Mouse (Mus musculus) megakaryocyte progenitor cell, adult 5-6 weeks (primary cell): ENCODE measurements at regions not wholly inside any gene's neighbourhood (a gene's known extent, or its start where the extent isn't known, plus 50 kb on each side); places are given as distances from the start of the nearest gene placed in this dataset.

Experiments used
- ATAC-seq: replicated peaks from 2 replicates; pipeline ENCODE4 v1.8.0; 2016; ENCODE audit warnings: mild to moderate bottlenecking, moderate TSS enrichment, inconsistent platforms; ENCODE audit not compliant: poor library complexity

- no peak for ATAC-seq
Measured at GRCm38 (mm10) chr3:50813760-50814400, 370.5 kb upstream of the Slc7a11 start.

DNA sequence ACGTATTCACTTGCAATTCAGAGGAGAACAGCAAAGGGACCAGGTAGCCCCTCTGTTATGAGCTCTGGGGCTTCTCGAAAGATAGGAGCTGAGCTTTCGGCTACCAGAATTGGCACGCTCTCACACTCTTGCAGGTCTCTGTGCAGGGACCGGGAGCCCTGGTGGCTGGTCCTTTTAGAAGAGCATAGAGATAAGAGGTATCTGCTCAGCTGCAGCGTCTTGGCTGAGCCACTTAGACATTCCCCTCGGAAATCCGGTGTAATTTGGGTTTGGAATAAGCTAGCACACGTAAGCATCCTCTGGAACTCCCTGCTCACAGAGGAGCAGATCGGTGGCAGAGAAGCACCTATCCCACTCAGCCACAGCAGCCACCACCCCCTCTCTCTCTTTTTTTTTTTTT lies 372.3 kb upstream of the Slc7a11 start:
- no peak for ATAC-seq

- ATAC-seq: no peak
Measured at GRCm38 (mm10) chr3:50816479-50816878, 373.1 kb upstream of the Slc7a11 start.

DNA sequence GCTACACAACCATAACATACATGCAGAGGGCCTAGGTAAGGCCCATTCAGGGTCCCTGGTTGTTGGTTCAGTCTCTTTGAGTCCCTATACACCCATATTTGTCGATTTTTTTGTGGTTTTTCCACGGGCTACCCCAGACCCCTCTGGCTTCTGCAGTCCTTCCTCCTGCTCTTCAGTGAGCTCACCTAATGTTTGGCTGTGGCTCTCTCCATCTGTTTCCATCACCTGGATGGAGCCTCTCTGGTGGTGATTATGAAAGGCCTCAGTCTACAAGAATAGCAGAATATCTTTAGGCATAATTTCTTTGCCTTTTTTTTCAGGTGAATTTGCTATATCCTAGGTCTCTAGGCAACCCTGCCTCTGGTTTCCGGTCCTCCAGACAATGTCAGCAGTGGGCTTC lies 373.9 kb upstream of the Slc7a11 start:
- no peak for ATAC-seq

DNA sequence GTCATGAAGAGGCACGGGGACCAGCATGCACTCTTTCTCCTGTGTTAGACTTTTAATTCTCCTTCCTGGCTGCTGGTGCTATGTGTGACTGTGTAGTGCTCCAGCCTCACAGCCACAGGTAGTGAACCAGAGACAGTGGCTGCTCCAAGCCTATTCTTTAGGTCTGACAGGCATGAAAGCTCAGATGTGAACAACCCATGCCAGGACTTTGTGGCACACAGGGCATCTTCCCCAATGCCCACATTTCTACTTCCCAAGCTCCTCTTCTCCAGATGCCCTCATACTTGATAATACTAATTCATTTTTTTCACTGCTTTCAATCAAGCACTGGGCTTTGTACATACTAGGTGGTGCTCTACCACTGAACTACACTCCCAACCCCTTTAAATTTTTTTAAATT lies 377.4 kb upstream of the Slc7a11 start:
- no peak for ATAC-seq

DNA sequence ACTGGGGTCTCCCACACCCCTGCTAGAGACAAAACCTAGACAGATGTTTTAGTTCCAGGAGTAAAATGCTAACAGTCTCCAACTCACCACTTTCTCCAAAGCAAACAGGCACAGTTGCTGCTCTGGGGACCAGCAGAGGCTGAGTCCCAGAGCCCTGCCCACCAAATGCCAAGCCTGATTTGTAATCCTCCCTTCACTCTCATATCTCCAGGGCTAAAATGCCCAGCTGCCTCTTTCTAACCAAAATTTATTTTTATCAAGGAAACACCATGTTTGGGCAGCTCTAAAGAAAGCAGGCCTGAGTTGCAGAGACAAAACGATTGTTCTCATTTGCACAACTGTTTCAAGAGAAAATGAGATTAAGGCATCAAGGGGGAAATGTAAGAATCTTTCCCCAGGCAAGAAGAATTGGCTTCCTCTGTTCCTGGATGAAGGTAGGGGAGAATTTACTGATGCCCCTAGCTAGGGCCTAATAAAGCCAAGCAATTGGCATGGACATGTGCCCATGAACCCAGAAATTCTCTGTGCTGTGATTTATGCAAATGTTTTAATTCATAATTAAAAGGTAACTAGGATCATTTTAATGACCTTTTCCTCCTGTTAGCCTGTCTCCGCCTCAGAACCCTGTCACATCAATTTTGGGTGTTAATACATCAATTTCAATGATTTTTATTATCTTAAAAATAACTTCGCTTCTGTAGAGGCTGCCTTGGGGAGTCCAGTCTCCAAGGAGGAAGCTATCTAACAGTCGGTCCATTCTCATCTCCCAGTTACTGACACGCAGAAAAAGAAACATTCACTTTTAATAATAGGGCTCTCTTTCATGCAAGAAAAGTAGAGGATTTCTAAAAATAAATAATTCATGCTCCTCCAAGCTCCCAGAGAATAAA lies 382.4 kb upstream of the Slc7a11 start:
- no peak for ATAC-seq

DNA sequence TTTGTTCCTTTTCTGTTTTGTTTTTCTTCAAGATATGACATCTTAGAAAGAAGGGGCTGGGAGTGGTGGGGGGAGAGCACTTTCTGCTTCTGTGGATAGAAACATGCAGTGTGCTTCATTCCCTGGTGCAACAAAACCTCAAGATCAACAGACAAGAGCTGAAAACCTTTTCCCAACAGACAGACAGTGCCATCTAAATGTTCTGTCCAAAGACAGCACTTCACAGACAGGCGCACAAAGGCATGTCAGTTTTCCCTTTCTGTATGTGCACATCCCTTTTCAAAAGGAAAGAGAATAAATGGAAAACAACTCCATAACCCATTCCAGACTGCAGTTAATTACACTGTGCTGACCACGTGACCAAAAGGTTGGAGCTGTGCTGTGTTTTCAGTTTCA lies 383.0 kb upstream of the Slc7a11 start:
- ATAC-seq: no peak

DNA sequence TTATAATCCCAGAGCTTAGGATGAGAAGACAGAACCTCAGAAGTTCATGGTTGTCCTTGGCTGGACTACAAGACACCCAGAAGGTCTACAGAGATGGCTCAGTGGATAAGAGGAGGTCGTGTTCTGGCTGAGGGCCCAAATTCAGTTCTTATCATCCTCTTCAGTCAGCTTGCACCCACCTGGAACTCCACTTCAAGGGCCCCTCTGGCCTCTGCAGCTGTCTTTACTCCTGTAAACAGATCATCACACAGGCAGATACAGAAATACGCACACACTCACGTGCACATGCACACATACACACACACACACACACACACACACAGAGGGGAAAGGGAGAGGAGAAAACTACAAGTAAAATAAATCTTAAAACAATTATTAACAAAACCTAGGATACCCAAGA lies 385.8 kb upstream of the Slc7a11 start:
- no peak for ATAC-seq

GRCm38 (mm10) chr3:50830446-50830845 lies 387.0 kb upstream of the Slc7a11 start:
- no peak for ATAC-seq

GRCm38 (mm10) chr3:50830926-50831325 lies 387.5 kb upstream of the Slc7a11 start:
- no peak for ATAC-seq

- ATAC-seq: no peak
Measured at GRCm38 (mm10) chr3:50842216-50842615, 382.0 kb upstream of the Noct start.

DNA sequence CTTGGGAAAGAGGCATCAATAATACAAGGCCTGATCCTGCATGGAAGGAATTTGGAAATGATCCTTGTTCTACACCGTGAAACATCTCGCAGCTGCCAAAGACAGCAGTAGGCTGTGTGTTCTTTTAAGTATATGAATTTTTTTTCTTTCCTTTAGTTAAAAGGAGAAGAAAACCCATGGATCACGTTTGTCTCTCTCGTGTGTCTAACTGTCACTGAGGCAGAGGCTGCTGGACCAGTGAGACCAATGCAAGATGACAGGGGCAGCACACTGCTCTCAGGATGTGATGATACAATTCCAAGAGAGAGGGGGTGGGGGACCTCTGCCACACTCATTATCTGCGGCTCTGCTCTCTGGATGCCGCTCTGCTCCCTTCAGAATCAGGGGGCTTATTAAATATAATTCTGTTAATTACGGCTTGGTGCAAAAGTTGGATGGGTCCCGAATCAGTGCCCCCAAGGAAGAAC lies 379.4 kb upstream of the Noct start:
- ATAC-seq: no peak

DNA sequence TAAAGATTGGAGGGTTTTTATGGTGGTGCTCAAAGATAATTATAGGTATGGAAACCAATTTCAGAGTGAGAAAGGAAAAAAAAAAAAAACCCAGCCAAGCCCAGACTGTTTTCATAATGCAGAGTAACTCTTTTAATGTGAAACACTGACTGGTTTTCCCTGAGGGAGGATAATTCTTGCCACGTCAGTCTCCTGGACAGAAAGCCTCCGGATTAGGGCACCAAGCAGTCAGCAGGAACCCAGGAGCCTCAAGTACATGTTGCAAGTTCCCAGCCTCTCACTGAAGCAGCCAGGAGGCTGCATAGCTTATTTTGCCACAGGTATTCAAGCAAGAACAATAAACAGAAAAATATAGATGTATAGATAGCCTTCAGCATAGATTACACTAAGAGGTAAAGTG lies 378.9 kb upstream of the Noct start:
- no peak for ATAC-seq

DNA sequence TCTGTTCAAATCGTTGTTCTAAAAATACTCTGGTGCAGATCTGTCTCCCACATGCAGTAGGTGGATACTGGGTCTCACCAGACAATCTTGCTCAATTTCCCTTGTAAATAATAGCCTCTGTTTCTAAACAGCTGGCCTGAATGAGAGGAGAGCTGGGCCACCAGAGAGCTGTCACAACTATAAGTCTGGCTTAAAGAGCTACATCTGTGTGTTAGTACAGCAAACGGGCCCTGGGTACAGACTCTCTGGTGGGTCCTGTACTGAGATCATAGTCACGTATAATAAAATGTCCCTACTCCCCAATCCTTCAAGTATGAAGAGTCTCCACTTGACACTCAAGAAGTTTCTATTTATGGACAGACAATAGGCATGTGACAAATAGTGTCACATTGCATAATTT lies 375.7 kb upstream of the Noct start:
- ATAC-seq: no peak

GRCm38 (mm10) chr3:50851083-50851637 lies 373.1 kb upstream of the Noct start:
- ATAC-seq: no peak

DNA sequence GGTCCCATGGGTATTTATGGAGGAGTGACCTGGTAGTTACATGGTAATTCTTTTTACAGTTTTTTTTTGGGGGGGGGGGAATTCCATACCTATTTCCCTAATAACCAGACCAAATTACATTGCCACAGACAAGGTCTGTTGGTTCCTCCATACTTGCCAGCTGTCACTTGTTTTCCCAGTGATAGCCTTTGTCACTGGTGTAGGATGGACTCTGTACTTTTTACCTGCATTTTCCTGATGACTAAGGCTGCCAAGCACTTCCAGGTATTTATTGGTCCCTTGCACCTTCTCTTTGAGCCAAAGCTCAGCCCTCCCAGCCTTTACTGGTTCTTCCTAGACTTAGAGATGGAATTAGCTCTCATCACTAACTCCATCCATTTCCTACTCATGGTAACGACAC lies 357.1 kb upstream of the Noct start:
- no peak for ATAC-seq

- ATAC-seq: no peak
Measured at GRCm38 (mm10) chr3:50869211-50869610, 355.0 kb upstream of the Noct start.

DNA sequence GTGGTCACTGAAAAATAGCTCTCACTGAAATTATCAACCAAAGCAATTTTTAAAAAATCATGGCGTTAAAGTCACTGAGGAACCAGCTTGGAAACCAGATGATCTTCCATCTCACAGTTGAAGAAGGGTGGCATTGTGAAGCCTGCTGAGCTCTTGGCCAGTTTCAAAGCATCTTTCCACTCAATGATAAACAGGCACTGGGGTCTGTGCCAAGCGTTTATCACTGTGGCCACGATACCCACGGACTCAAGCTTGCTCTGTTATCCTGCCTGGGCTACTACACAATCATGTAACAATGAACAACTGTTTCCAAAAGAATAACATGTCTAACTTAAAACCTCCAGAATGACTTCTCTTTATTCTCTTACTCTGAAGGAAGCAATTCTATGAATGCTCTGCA lies 345.2 kb upstream of the Noct start:
- ATAC-seq: peak; percentile 80

DNA sequence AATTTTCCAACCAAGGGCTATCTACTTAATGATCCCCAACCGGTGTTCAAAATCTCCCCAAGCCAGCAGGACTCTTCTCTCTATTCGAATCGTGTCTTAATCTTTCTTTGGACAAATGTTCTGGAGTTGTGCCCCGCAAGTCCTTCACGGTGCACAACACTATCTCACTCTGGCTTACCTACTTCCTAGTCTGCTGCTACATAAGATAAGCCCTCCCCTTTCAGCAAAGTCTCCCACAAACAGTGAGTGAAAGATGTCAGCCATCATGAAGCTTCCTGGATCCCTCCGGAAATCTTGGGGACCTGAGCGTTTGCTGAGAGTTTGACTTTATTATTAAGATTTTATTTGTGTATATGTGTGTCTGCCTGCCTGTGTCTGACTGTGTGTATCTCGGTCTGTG lies 344.7 kb upstream of the Noct start:
- peak; percentile 85 for ATAC-seq

DNA sequence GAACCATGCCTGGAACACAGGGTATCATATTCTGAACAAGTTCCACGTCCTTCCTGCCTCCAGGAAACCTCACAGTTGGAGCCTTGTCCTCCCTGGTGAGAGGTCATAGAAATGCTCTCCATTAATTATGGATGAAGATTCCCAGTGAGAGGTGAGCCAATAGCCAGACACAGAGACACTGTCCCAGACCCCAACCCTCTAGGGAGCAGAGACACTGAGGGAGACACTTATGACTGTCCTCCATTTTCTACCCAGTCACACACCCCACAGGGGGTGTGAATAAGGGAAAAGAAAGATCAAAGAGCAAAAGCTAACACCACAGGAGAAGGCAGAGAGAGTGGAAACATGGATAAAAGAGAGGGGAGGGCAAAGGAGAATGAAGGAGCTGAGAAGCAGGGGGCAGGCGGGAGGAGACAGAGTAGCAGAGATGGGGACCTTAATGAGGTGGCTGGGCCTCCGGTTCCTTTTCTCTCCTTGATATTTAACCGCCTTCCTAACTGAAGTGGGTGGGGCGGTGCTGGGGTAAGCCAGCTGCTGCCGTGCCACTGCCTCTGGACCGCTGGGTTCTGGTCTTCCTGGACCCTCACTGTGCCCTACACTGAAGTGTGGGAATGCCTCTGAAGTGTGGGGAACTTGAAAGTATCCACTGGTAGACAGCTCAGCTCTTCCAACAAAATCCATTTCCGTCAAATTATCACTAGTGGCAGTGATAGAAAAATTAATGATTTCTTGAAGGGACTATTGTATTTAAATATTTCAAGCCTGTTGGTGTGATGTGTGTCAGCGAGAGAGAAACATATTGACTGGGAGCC lies 342.6 kb upstream of the Noct start:
- no peak for ATAC-seq

DNA sequence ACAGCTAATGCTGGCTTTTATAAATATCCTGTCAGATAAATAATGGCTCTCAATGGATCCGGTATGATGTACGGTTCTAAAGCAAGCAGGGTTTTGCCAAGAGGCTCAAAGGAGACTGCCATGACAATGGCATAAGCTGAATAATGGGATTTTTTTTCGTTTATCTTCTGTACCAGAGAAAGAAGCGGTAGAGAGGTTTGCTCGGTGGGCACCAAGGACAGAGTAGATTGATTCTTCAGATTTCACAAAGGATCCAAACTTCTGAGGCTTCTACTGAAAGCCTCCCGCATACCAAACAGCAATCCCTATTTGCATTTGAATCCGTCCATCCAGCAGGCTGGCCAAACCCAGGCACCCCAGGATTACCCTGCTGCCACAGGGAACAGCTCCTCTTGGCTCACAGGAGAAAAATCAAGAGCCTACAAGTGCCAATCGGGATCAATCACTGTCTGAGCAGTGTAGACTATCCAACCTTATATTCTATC lies 342.0 kb upstream of the Noct start:
- no peak for ATAC-seq
